Mouse (Mus musculus): Measurements from ENCODE around the gene Mrpl17. TPM values are rescaled to one million over a fixed set of nuclear protein-coding genes. Genes with fewer than 3 reads are reported as not detected.

Mrpl17 gene
- total and polyA plus RNA-seq, 3 experiments: 306 to 451 (median 399) TPM

DNA sequence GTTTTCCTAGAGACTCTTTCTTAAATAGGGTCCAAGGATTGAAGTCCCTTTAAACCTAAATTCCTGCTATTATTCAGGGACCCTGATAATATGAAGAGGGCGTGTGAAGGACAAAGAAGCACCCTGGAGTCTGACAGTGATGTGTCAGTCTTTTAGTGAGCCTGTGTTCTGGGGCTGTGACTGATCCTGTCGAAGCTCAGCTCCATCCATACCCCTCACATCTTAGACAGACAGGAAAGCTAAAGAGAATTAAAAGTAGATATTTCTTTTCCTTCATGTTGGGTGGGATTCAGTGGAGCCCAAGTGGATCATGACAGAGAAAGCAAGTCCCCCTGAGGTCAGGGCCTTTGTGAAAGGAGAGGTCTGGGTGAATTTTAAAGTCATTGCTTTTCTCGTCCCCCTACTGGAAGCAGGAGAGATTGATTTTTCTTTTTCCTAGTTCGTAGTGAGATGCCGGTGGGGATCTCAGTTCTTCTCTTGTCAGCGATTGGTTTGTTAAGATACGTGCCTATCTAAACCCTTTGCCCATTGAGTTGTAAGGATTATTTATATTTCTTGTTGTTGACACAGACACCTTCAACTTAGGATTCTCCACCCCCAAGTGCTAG is 15.0 kb downstream of the Mrpl17 start:
- no peaks in the 10 kb centered on the region for H3K4me1 ChIP-seq (ENCODE audit: control insufficient read depth in 1 of 2, insufficient read depth in 2 of 2)
- H3K79me2 ChIP-seq (replicated peaks; ENCODE audit: control insufficient read depth, extremely low read depth, insufficient read depth, poor library complexity, severe bottlenecking): no peaks in the 10 kb centered on the region
- no peak for DNase-seq (ENCODE audit: extremely low read depth)
- peak; percentile 30 for TF ChIP-seq RAD21 (IDR thresholded peaks at IDR 0.05; ENCODE audit: low read depth, low read length)
- TF ChIP-seq SMC3 (IDR thresholded peaks at IDR 0.05; ENCODE audit: low read depth, low read length): peak; percentile 32
- TF ChIP-seq RCOR1 (conservative IDR thresholded peaks at IDR 0.05; ENCODE audit: low read depth, low read length): no peak
- TF ChIP-seq ZNF384 (IDR thresholded peaks at IDR 0.05; ENCODE audit: low read depth, low read length): no peak
- no peak for TF ChIP-seq USF1 (IDR thresholded peaks at IDR 0.05; ENCODE audit: low read depth, low read length)
- no peak for TF ChIP-seq USF2 (conservative IDR thresholded peaks at IDR 0.05; ENCODE audit: low read depth, low read length)
- peak; percentile 28 to 56; a peak in 2 of 4 replicates for TF ChIP-seq CTCF (conservative IDR thresholded peaks at IDR 0.05 in 1 of 2, IDR thresholded peaks at IDR 0.05 in 1 of 2; ENCODE audit: low read depth in 2 of 2, low read length in 2 of 2)
- no peak for TF ChIP-seq MAFK (IDR thresholded peaks at IDR 0.05; ENCODE audit: insufficient replicate concordance, low read length)
- TF ChIP-seq ZMIZ1 (IDR thresholded peaks at IDR 0.05; ENCODE audit: low read depth, low read length): no peak
- TF ChIP-seq ZKSCAN1 (IDR thresholded peaks at IDR 0.05; ENCODE audit: borderline replicate concordance, low read depth, low read length): no peak
- TF ChIP-seq EP300 (IDR thresholded peaks at IDR 0.05; ENCODE audit: low read length): no peak
- TF ChIP-seq ZC3H11A (IDR thresholded peaks at IDR 0.05; ENCODE audit: low read depth, low read length): no peak
- TF ChIP-seq BHLHE40 (IDR thresholded peaks at IDR 0.05; ENCODE audit: low read depth, low read length): no peak
- no peak for TF ChIP-seq MEF2A (IDR thresholded peaks at IDR 0.05; ENCODE audit: borderline replicate concordance, low read depth, low read length)
- in situ Hi-C loops (cut with MboI; ENCODE audit: low pct_ligation_motif_present, low pct_unique_long_range_greater_than_20kb, low sequenced_read_pairs): no loop called here
- peak overlapping the region; percentile 44; the same call in 1 of the 2 replicates for H3K4me2 ChIP-seq (ENCODE audit: insufficient read depth, low read depth, poor library complexity, severe bottlenecking)
- no peaks in the 10 kb centered on the region for H3K9me3 ChIP-seq (replicated peaks; ENCODE audit: low read length)
- H3K4me3 ChIP-seq (replicated peaks in 1 of 3; ENCODE audit: low read depth in 2 of 3, low read length in 2 of 3, poor library complexity in 1 of 3): no peak overlapping the region
- dilution Hi-C loops (cut with MboI; ENCODE audit: extremely low pct_ligation_motif_present, extremely low pct_unique_long_range_greater_than_20kb, low sequenced_read_pairs): no loop called here
- H3K27ac ChIP-seq (ENCODE audit: insufficient read depth, low read depth): no peak overlapping the region
- no peaks in the 10 kb centered on the region for H3K36me3 ChIP-seq (replicated peaks in 1 of 2; ENCODE audit: control insufficient read depth in 1 of 2, insufficient read depth in 1 of 2, low read length in 1 of 2)
- no peak overlapping the region for H3K9ac ChIP-seq (ENCODE audit: insufficient read depth, low read depth)
- no peaks in the 10 kb centered on the region for H3K27me3 ChIP-seq (replicated peaks)

DNA sequence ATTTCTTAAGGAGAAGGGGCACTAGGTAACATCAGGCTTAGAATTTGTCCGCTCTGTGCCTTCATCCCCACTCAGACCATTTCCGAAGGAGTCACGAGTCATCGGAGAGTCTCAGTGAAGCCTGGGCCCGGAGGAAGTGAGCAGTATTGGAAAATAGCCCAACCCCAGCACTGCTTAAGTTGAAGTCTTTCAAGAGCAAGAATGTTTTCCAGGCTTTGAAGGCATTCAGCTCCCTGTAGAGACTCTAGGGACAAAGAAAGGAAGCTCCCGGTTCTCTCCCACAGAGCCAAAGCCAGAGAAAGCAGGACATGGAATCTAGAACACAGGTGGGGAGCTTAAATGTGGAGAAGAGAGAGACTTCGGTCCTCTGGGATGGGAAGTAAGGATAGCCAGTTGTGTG is 17.2 kb downstream of the Mrpl17 start:
- Histone ChIP-seq H3K36me3 (replicated peaks in 1 of 2; ENCODE audit: control insufficient read depth in 1 of 2, insufficient read depth in 1 of 2, low read length in 1 of 2) (no peaks in the 10 kb centered on the region), H3K27ac (ENCODE audit: insufficient read depth, low read depth) (no peak overlapping the region), H3K9ac (ENCODE audit: insufficient read depth, low read depth) (no peak overlapping the region), H3K4me1 (ENCODE audit: control insufficient read depth in 1 of 2, insufficient read depth in 2 of 2) (no peaks in the 10 kb centered on the region), H3K27me3 (replicated peaks) (no peaks in the 10 kb centered on the region), H3K4me2 (ENCODE audit: insufficient read depth, low read depth, poor library complexity, severe bottlenecking) (no peak overlapping the region), H3K9me3 (replicated peaks; ENCODE audit: low read length) (no peaks in the 10 kb centered on the region), H3K4me3 (replicated peaks in 1 of 3; ENCODE audit: low read depth in 2 of 3, low read length in 2 of 3, poor library complexity in 1 of 3) (no peak overlapping the region), H3K79me2 (replicated peaks; ENCODE audit: control insufficient read depth, extremely low read depth, insufficient read depth, poor library complexity, severe bottlenecking) (no peaks in the 10 kb centered on the region)
- no peak for TF ChIP-seq CHD2 (IDR thresholded peaks at IDR 0.05; ENCODE audit: low read length)
- no peak for TF ChIP-seq RCOR1 (conservative IDR thresholded peaks at IDR 0.05; ENCODE audit: low read depth, low read length)
- no peak for TF ChIP-seq ZNF384 (IDR thresholded peaks at IDR 0.05; ENCODE audit: low read depth, low read length)
- no peak for TF ChIP-seq NELFE (IDR thresholded peaks at IDR 0.05; ENCODE audit: low read depth, low read length)
- TF ChIP-seq GABPA (IDR thresholded peaks at IDR 0.05; ENCODE audit: insufficient replicate concordance, low read depth, low read length): no peak
- TF ChIP-seq ELF1 (IDR thresholded peaks at IDR 0.05; ENCODE audit: low read depth, low read length): no peak
- TF ChIP-seq JUN (IDR thresholded peaks at IDR 0.05; ENCODE audit: insufficient read depth, low read depth, low read length): no peak
- TF ChIP-seq CTCF (conservative IDR thresholded peaks at IDR 0.05 in 1 of 2, IDR thresholded peaks at IDR 0.05 in 1 of 2; ENCODE audit: low read depth in 2 of 2, low read length in 2 of 2): no peak
- no peak for TF ChIP-seq MAX (IDR thresholded peaks at IDR 0.05; ENCODE audit: low read length)
- TF ChIP-seq PAX5 (IDR thresholded peaks at IDR 0.05; ENCODE audit: low read length): no peak
- TF ChIP-seq ZC3H11A (IDR thresholded peaks at IDR 0.05; ENCODE audit: low read depth, low read length): no peak
- no peak for TF ChIP-seq POLR2AphosphoS2 (IDR thresholded peaks at IDR 0.05; ENCODE audit: low read depth, low read length)
- TF ChIP-seq E2F4 (IDR thresholded peaks at IDR 0.05; ENCODE audit: insufficient replicate concordance, low read depth, low read length): no peak
- TF ChIP-seq MAFK (IDR thresholded peaks at IDR 0.05; ENCODE audit: insufficient replicate concordance, low read length): no peak
- TF ChIP-seq SIN3A (IDR thresholded peaks at IDR 0.05; ENCODE audit: low read length): no peak
- TF ChIP-seq MYC (IDR thresholded peaks at IDR 0.05; ENCODE audit: low read depth, low read length): no peak
- TF ChIP-seq TBP (conservative IDR thresholded peaks at IDR 0.05; ENCODE audit: low read depth, low read length): no peak
- no peak for TF ChIP-seq ZKSCAN1 (IDR thresholded peaks at IDR 0.05; ENCODE audit: borderline replicate concordance, low read depth, low read length)
- no peak for TF ChIP-seq USF2 (conservative IDR thresholded peaks at IDR 0.05; ENCODE audit: low read depth, low read length)
- in situ Hi-C loops (cut with MboI; ENCODE audit: low pct_ligation_motif_present, low pct_unique_long_range_greater_than_20kb, low sequenced_read_pairs) (no loop called here), dilution Hi-C loops (cut with MboI; ENCODE audit: extremely low pct_ligation_motif_present, extremely low pct_unique_long_range_greater_than_20kb, low sequenced_read_pairs) (no loop called here)
- no peak for DNase-seq (ENCODE audit: extremely low read depth)

Measured in CH12.LX (cell line).